Mouse (Mus musculus) embryo, embryonic 10.5 days (tissue): ENCODE measurements around the gene Stip1.
"Not testable (repeated sequence)": the region's sequence is repeated elsewhere in the genome, so short reads cannot be mapped to it uniquely, and the experiment has no call there.

Source experiments
- DNase-seq: peaks from one replicate; pipeline ENCODE4 v3.0.0-alpha.2; 2015; ENCODE audit warnings: low spot score

Stip1 gene

DNA sequence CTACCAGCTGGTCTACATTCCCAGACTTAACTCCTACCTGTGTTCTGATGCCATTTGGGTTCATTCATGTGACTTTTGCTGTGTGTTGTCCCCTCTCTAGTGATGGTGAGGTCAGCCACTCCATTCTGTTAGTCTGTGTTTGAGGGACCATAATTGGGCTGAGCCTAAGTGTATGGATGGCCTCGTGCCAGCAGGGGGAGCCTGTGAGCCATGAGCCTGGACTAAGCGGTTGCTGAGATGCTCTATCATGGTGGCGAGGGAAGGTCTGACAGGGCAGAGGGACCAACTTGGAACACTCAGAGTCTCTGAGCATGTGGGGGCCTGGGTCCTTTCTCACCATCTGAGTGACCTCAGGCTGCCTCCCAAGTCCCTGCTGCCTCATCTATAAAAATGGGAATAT, 24.8 kb upstream of the Stip1 start:
- peak; percentile 93 for DNase-seq

DNA sequence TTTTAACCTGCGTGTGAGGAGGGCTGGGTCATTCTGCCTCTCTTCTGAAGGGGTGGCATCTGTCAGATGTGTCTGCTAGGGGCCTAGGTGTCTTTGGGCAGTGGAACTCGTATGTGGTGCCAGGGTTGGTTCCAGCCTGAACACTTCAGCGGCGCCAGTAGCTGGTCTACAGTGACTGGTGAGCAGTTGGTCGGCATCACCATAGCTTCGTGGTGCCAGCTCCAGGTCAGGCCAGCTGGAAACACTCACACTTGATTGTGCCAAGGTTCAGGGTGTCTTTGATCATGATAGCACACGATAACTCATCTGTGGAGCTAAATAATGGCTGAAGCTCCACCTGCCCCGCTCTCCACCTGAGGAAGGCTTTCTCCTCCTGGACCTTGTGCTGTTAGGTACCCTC, 23.1 kb upstream of the Stip1 start:
- no peak for DNase-seq

DNA sequence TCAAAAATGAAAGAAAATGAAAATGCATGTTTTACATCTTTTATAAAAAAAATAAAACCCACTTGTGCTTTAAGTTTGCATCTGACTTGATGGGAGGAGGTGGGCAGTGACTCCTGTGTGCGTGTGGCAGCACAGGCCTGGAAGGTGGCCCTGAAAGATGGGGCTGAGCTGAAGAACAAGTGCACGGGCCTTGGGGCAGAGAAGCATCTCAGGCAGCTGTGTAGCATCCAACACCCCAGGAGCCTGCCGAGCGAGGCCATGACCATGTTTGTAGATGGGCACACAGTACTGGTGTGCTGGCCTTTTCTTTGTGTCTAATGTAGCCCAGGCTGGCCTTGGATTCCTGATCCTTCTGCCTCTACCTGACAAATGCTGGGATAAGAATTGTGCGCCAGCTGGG, 22.3 kb upstream of the Stip1 start:
- DNase-seq, result no peak

GRCm38 (mm10) chr19:7058541-7058940, 18.8 kb upstream of the Stip1 start:
- no peak for DNase-seq

DNA sequence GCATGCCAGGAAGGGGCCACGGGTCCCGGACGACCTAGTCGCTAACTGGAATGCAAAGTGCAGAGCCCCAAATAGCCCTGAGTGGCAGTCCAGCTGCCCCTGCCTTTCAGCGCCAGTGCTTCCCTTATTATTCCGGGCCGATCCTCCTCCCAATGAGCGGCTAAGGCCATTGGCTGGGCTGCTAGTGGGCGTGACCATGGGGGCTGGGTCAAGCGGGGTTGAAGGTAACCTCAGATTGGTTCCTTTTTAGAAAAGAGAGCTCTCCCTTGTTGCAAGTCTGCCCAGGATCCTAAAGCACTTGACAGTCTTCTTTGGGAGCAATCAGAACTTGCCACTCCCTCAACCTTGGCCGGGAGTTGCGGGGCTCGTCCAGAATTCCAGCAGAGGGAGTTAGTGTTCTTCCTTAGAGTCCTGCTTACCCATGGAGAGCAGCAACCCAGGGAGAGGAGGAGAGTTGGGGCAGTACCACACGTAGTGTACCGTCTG, 18.0 kb upstream of the Stip1 start:
- peak; percentile 96 for DNase-seq

- no peak for DNase-seq
Observed at GRCm38 (mm10) chr19:7057126-7057721, 17.5 kb upstream of the Stip1 start.

- DNase-seq, result peak; percentile 79
Observed at GRCm38 (mm10) chr19:7056248-7057087, 16.7 kb upstream of the Stip1 start, which contains the start of gene Macrod1. Macrod1 (plus strand) TSS chr19:7056810.

GRCm38 (mm10) chr19:7055173-7055572, 15.4 kb upstream of the Stip1 start:
- DNase-seq, result no peak

DNA sequence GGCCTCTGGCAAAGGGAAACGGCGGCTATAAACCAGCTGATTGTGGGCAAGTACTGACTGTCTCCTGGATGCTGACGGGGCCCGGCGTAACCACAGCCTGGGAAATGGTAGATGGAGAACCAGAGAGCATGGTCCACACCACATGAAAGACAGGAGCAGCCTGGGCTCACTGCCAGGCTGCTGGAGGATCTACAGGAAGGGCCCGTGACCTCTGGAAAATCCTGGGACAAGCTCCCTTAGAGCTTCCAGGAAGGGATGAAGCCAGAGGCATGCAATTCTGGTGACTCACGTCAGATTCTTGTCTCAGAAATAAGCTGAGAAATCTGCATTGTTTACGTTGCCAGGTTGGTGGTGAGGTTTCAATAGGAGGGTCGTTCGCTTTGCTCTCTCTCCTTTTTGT, 15.0 kb upstream of the Stip1 start:
- DNase-seq, result no peak

GRCm38 (mm10) chr19:7053382-7053781, 13.6 kb upstream of the Stip1 start:
- DNase-seq, result not testable (repeated sequence)

DNA sequence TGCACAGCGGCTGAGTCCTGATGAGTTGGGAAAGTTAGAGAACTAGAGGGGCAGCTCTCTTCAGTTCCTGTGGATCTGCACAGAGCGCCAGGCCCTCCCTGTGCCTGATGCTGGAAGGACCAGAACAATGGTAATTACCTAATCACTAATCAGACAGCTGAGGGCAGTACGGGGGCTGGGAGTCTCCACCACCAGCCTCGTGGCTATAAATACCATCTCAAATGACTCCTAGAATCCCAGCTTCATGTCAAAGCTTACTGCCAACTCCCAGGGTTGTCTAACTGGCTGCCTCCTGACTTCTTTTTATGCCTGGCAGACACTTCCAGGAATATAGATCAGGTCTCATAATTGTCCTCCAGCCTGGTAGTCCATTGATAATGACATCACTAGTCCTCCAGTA, 4.9 kb upstream of the Stip1 start:
- DNase-seq, result no peak

DNA sequence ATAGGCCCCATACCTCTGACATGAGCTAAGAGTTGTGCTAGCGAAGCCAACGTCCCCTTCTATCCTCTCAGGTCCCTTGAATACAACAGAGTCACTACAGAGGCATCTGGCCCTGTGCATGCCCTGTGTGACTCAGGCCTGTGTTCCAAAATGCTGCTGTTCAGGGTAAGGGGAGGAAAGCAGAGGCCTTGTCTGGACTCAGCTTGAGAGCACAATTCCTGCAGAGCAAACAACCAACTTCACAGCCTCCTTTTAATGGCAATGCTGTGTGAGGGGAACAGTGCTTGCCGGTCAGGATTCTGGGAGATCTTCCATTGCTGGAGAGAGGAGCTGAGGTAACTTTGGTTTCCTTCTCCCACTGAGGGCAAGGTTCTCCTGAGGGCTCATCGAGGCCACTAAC, 4.5 kb upstream of the Stip1 start:
- no peak for DNase-seq

GRCm38 (mm10) chr19:7041171-7041570, 1.4 kb upstream of the Stip1 start:
- DNase-seq, result no peak

DNA sequence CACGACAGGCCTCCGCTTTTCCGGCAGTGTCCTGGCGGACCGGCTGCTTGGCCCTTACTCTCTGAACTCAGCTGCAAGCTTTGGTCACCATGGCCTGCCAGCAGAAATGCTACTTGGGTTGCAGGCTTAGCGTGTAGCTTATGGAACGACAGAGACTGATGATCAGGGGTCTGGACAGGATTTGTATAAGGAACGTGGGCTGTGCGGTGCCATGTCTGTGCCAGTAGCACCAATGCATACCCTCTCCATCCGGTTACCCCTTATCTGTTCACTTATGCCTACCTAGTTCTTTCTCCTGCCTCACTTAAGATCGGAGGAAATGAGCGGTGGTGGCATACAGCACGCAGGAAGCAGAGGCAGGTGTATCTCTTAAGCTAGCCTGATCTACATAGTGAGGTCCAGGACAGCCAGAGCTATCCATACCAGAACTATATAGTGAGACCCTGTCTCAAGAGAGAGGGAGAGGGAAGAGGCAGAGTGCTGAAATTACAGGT, 917 bp upstream of the Stip1 start:
- DNase-seq, result no peak

DNA sequence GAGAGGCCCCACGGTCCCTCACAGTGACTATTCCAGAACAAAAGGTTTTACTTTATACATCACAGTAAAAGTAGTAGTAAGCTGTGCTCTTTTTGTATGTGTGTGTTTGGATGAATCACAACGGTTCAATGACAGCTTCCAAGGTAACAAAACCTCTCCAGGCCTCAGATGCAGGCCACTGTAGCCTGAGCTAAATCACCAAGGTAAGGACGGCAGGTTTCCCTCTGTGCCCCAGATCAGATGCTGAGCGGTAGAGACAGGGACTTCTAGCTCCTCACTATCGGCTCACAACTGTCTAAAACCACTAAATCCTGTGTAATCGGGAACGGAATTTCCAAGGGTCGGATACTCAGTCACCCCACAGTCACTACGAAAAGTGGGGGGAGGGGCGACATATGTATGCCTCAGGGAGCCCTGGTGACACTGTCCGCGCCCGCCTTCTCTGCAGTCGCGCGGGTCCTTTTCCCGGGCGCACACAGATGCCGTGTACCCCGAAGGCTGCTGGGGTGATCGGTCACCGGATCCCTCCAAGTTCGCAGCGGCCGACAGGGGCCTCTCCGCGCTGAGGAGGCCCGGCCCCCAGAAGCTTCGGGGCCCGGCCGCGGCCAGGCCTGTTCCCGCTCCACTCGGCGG, 563 bp downstream of the Stip1 start:
- DNase-seq, result peak; percentile 75

GRCm38 (mm10) chr19:7034006-7034405, 5.8 kb downstream of the Stip1 start:
- no peak for DNase-seq

- DNase-seq, result no peak
Observed at GRCm38 (mm10) chr19:7029531-7029930, 10.2 kb downstream of the Stip1 start.

- DNase-seq, result peak; percentile 69
Observed at GRCm38 (mm10) chr19:7020224-7020641, 19.5 kb downstream of the Stip1 start.

DNA sequence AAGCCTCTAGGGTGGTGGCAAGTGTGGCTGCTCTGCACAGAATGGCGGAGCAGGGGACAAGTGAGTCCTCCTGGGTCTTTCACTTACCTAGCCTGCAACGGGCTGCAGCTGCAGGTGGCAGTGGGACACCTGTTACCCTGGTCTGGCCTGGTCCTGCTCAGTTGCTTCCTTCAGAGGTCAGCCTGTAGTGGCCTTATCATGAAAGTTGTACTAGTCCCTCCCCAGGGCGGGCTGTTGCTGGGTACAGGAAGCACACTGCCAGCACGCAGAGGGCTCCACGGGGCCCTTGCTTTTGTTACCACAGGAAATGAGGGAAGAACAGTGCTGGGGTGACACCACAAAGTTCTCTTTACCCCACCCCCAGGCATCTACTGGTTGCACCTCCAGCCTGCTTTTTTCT, 20.6 kb downstream of the Stip1 start, which contains the start of gene Fermt3:
Fermt3 (minus strand) TSS at position 279 of the 400 bp plus-strand sequence.
- DNase-seq, result peak; percentile 7

- DNase-seq, result no peak
Observed at GRCm38 (mm10) chr19:7018546-7018945, 21.2 kb downstream of the Stip1 start.

- DNase-seq, result no peak
Observed at GRCm38 (mm10) chr19:7017541-7018457, 22.0 kb downstream of the Stip1 start.
